Mouse (Mus musculus) intestine, postnatal 0 days (tissue): ENCODE data around the gene Afdn. TPM values are rescaled to one million over a fixed set of nuclear protein-coding genes. Genes with fewer than 3 reads are reported as not detected.

ENCODE experiments used
- ATAC-seq: fragments of 200-750 bp; cut with Nextera tagmentation; 2 replicates; pipeline ENCODE4 v1.8.0; 2017; ENCODE audit warnings: mild to moderate bottlenecking, moderate TSS enrichment, moderate library complexity
- H3K27ac ChIP-seq: fragments of 300-500 bp; sonication (generic); 2 replicates; pipeline ENCODE4 v1.5.1; 2014; ENCODE audit warnings: mild to moderate bottlenecking, low read depth, low read length, moderate library complexity
- H3K27me3 ChIP-seq: fragments of 300-500 bp; sonication (generic); replicated peaks from 2 replicates; pipeline ENCODE4 v1.6.1; 2014; ENCODE audit warnings: low read length, mixed read lengths; ENCODE audit not compliant: control insufficient read depth, insufficient read depth
- H3K36me3 ChIP-seq: fragments of 300-500 bp; sonication (generic); 2 replicates; pipeline ENCODE4 v1.6.1; 2014; ENCODE audit warnings: mild to moderate bottlenecking, moderate library complexity; ENCODE audit not compliant: control insufficient read depth, insufficient read depth
- H3K4me1 ChIP-seq: fragments of 300-500 bp; sonication (generic); replicated peaks from 2 replicates; pipeline ENCODE4 v1.6.1; 2014; ENCODE audit warnings: antibody characterized with exemption, low read length, mixed read lengths; ENCODE audit not compliant: control insufficient read depth, insufficient read depth
- H3K4me2 ChIP-seq: fragments of 300-500 bp; sonication (generic); replicated peaks from 2 replicates; pipeline ENCODE4 v1.6.1; 2014; ENCODE audit warnings: low read depth, mild to moderate bottlenecking, moderate library complexity
- H3K4me3 ChIP-seq: fragments of 300-500 bp; sonication (generic); 2 replicates; pipeline ENCODE4 v1.5.1; 2014; ENCODE audit warnings: low read depth, low read length
- H3K9ac ChIP-seq: fragments of 300-500 bp; sonication (generic); 2 replicates; pipeline ENCODE4 v1.6.1; 2014; ENCODE audit warnings: mild to moderate bottlenecking, low read depth, low read length
- H3K9me3 ChIP-seq: fragments of 300-500 bp; sonication (generic); 2 replicates; pipeline ENCODE4 v1.6.1; 2016; ENCODE audit warnings: mixed run types; ENCODE audit not compliant: control insufficient read depth
- CTCF ChIP-seq: sonication (generic); IDR thresholded peaks from 2 replicates; pipeline ENCODE4 v1.5.1; 2016; ENCODE audit warnings: low read depth, mild to moderate bottlenecking, control low read depth, antibody characterized with exemption, moderate library complexity
- WGBS: fragments of 180-500 bp; shearing (Covaris S2); extraction: QIAGEN DNeasy Blood & Tissue Kit; methylation state at CpG from one replicate; pipeline ENCODE4 v1.1.7; 2014; 5-methylcytosine and 5-hydroxymethylcytosine counted together
- polyA plus RNA-seq: library from polyadenylated mRNA; unstranded; fragments of >200 nt; fragmentation: Nextera tagmentation; extraction: Ambion mirVana; gene quantifications from 2 replicates; pipeline ENCODE4 v1.2.1, GENCODE M21; 2015

The Afdn gene
- polyA plus RNA-seq, 1 experiment from 2014 or later: 67.1 TPM

GRCm38 (mm10) chr17:13745373-13745772 lies 15.0 kb upstream of the Afdn start:
- H3K27ac ChIP-seq: no peak overlapping the region
- no peaks in the 10 kb centered on the region for H3K4me1 ChIP-seq
- H3K9ac ChIP-seq: no peak overlapping the region

GRCm38 (mm10) chr17:13746330-13746729 lies 14.0 kb upstream of the Afdn start:
- H3K36me3 ChIP-seq: no peaks in the 10 kb centered on the region
- H3K9me3 ChIP-seq: no peaks in the 10 kb centered on the region
- no peaks in the 10 kb centered on the region for H3K27me3 ChIP-seq
- no peak for ATAC-seq
- no peak overlapping the region for H3K27ac ChIP-seq
- H3K4me1 ChIP-seq: no peaks in the 10 kb centered on the region
- WGBS: 68% methylated on average over 6 of the region's 6 CpGs
- H3K4me3 ChIP-seq: no peak overlapping the region
- no peak for TF ChIP-seq CTCF
- H3K9ac ChIP-seq: no peak overlapping the region
- H3K4me2 ChIP-seq: no peak overlapping the region

More at GRCm38 (mm10) chr17:13745373-13745772, 15.0 kb upstream of the Afdn start:
- Histone ChIP-seq H3K4me3 (no peak overlapping the region), H3K36me3 (no peaks in the 10 kb centered on the region), H3K9me3 (no peaks in the 10 kb centered on the region), H3K27me3 (no peaks in the 10 kb centered on the region), H3K4me2 (no peak overlapping the region)
- no peak for TF ChIP-seq CTCF
- no peak for ATAC-seq
- WGBS: 57% methylated on average over 2 of the region's 2 CpGs

GRCm38 (mm10) chr17:13747681-13748080 lies 12.7 kb upstream of the Afdn start:
- Histone ChIP-seq H3K9me3 (no peaks in the 10 kb centered on the region), H3K27ac (no peak overlapping the region), H3K4me3 (no peak overlapping the region), H3K36me3 (no peaks in the 10 kb centered on the region), H3K4me1 (no peaks in the 10 kb centered on the region), H3K27me3 (no peaks in the 10 kb centered on the region), H3K9ac (no peak overlapping the region), H3K4me2 (no peak overlapping the region)
- no peak for TF ChIP-seq CTCF
- ATAC-seq: no peak
- 91% methylated on average over 9 of the region's 9 CpGs for WGBS

- H3K4me3 ChIP-seq: no peak overlapping the region
- H3K4me1 ChIP-seq: no peaks in the 10 kb centered on the region
- no peak for TF ChIP-seq CTCF
- H3K9me3 ChIP-seq: no peaks in the 10 kb centered on the region
- no peak for ATAC-seq
- no peak overlapping the region for H3K27ac ChIP-seq
- H3K4me2 ChIP-seq: no peak overlapping the region
- H3K9ac ChIP-seq: no peak overlapping the region
- 90% methylated on average over 4 of the region's 4 CpGs for WGBS
- no peaks in the 10 kb centered on the region for H3K27me3 ChIP-seq
- no peaks in the 10 kb centered on the region for H3K36me3 ChIP-seq
Observed at GRCm38 (mm10) chr17:13749027-13749426, 11.3 kb upstream of the Afdn start.

GRCm38 (mm10) chr17:13753918-13754317 lies 6.4 kb upstream of the Afdn start:
- Histone ChIP-seq H3K36me3 (no peaks in the 10 kb centered on the region), H3K27ac (no peak overlapping the region), H3K9me3 (no peaks in the 10 kb centered on the region), H3K9ac (no peak overlapping the region), H3K27me3 (no peaks in the 10 kb centered on the region), H3K4me3 (no peak overlapping the region), H3K4me1 (no peaks in the 10 kb centered on the region), H3K4me2 (no peak overlapping the region)
- WGBS: 71% methylated on average over 4 of the region's 4 CpGs
- no peak for TF ChIP-seq CTCF
- no peak for ATAC-seq

- Histone ChIP-seq H3K4me3 (no peak overlapping the region), H3K4me1 (no peaks in the 10 kb centered on the region), H3K9ac (no peak overlapping the region), H3K27ac (no peak overlapping the region), H3K4me2 (no peak overlapping the region), H3K27me3 (no peaks in the 10 kb centered on the region), H3K9me3 (no peaks in the 10 kb centered on the region), H3K36me3 (no peaks in the 10 kb centered on the region)
- WGBS: 73% methylated on average over 6 of the region's 6 CpGs
- no peak for TF ChIP-seq CTCF
- no peak for ATAC-seq
Observed at GRCm38 (mm10) chr17:13754940-13755339, 5.4 kb upstream of the Afdn start.

GRCm38 (mm10) chr17:13758586-13758985 lies 1.8 kb upstream of the Afdn start:
- H3K4me1 ChIP-seq: no peaks in the 10 kb centered on the region
- H3K27me3 ChIP-seq: no peaks in the 10 kb centered on the region
- no peaks in the 10 kb centered on the region for H3K9me3 ChIP-seq
- no peak overlapping the region for H3K4me2 ChIP-seq
- H3K4me3 ChIP-seq: no peak overlapping the region
- no peak overlapping the region for H3K27ac ChIP-seq
- no peak for ATAC-seq
- H3K9ac ChIP-seq: no peak overlapping the region
- 62% methylated on average over 7 of the region's 7 CpGs for WGBS
- no peak for TF ChIP-seq CTCF
- no peaks in the 10 kb centered on the region for H3K36me3 ChIP-seq
